Mouse (Mus musculus) stomach, postnatal 0 days (tissue): ENCODE measurements around the gene Cmtm6. TPM values are rescaled to one million over a fixed set of nuclear protein-coding genes. Genes with fewer than 3 reads are reported as not detected.

Experiments used
- ATAC-seq: fragments of 200-750 bp; cut with Nextera tagmentation; 2 replicates; pipeline ENCODE4 v1.8.0; 2017; ENCODE audit not compliant: low FRiP score, low TSS enrichment
- DNase-seq: peaks from one replicate; pipeline ENCODE4 v3.0.0-alpha.2; 2016; ENCODE audit warnings: low spot score
- H3K27ac ChIP-seq: fragments of 300-500 bp; sonication (generic); replicated peaks from 2 replicates; pipeline ENCODE4 v1.5.1; 2014; ENCODE audit warnings: mild to moderate bottlenecking, control low read depth
- H3K27me3 ChIP-seq: fragments of 300-500 bp; sonication (generic); 2 replicates; pipeline ENCODE4 v1.6.1; 2014; ENCODE audit warnings: low read length; ENCODE audit not compliant: control insufficient read depth, insufficient read depth
- H3K36me3 ChIP-seq: fragments of 300-500 bp; sonication (generic); 2 replicates; pipeline ENCODE4 v1.6.1; 2014; ENCODE audit warnings: low read length, mixed read lengths; ENCODE audit not compliant: control insufficient read depth, insufficient read depth
- H3K4me1 ChIP-seq: fragments of 300-500 bp; sonication (generic); replicated peaks from 2 replicates; pipeline ENCODE4 v1.6.1; 2014; ENCODE audit warnings: antibody characterized with exemption; ENCODE audit not compliant: control insufficient read depth, insufficient read depth
- H3K4me2 ChIP-seq: fragments of 300-500 bp; sonication (generic); replicated peaks from 2 replicates; pipeline ENCODE4 v1.6.1; 2014; ENCODE audit warnings: low read depth, mild to moderate bottlenecking, control low read depth, moderate library complexity
- H3K4me3 ChIP-seq: fragments of 300-500 bp; sonication (generic); 2 replicates; pipeline ENCODE4 v1.5.1; 2014; ENCODE audit warnings: low read depth, low read length, control low read depth
- H3K9ac ChIP-seq: fragments of 300-500 bp; sonication (generic); 2 replicates; pipeline ENCODE4 v1.6.1; 2014; ENCODE audit warnings: mild to moderate bottlenecking, low read length, control low read depth, mixed read lengths
- H3K9me3 ChIP-seq: fragments of 300-500 bp; sonication (generic); 2 replicates; pipeline ENCODE4 v1.6.1; 2016; ENCODE audit warnings: low read length; ENCODE audit not compliant: control insufficient read depth
- CTCF ChIP-seq: IDR thresholded peaks from 2 replicates; pipeline ENCODE4 v1.5.1; 2016; ENCODE audit warnings: antibody characterized with exemption, low read depth, mild to moderate bottlenecking, moderate library complexity
- EP300 ChIP-seq: optimal IDR thresholded peaks from 2 replicates; pipeline ENCODE3; 2016; ENCODE audit warnings: antibody characterized with exemption
- WGBS: fragments of 180-500 bp; shearing (Covaris S2); extraction: QIAGEN DNeasy Blood & Tissue Kit; methylation state at CpG from one replicate; pipeline ENCODE4 v1.1.7; 2014; 5-methylcytosine and 5-hydroxymethylcytosine counted together
- polyA plus RNA-seq: library from polyadenylated mRNA; unstranded; fragments of >200 nt; fragmentation: Nextera tagmentation; extraction: Ambion mirVana; gene quantifications from 2 replicates; pipeline ENCODE4 v1.2.1, GENCODE M21; 2015

Cmtm6 gene
- polyA plus RNA-seq, 1 experiment from 2014 or later, result 50.9 TPM

GRCm38 (mm10) chr9:114797329-114798004, 66.6 kb downstream of the Cmtm6 start:
- Histone ChIP-seq H3K27me3 (no peaks in the 10 kb centered on the region), H3K4me2 (no peak overlapping the region), H3K27ac (no peak overlapping the region), H3K4me1 (no peaks in the 10 kb centered on the region), H3K9me3 (no peaks in the 10 kb centered on the region), H3K4me3 (no peak overlapping the region), H3K36me3 (no peaks in the 10 kb centered on the region), H3K9ac (no peak overlapping the region)
- DNase-seq, result peak; percentile 80
- peak; percentile 100 for TF ChIP-seq CTCF
- no peak for TF ChIP-seq EP300
- ATAC-seq, result peak; percentile 67
- WGBS, result 54% methylated on average over 11 of the region's 11 CpGs

DNA sequence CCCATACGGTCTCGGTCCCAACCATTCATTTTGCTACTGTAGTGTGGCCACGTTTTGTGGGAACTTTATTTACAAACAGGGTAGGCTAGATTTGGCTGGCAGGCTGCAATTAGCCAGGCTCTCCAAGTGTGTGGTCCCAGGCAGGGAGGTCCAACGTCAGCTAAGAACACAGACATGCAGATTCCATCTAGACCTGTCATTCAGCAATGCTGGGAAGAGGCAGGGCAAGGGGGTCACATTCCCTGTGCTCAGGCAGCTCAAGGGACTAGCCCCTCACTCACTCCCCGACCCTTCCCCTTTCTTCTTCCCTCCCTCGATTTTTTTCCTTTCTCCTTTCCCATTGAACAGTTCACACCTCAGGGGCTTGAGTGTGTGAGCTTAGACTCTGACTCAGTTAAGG, 67.9 kb downstream of the Cmtm6 start:
- no peak for DNase-seq
- 39% methylated on average over 6 of the region's 6 CpGs for whole genome bisulfite sequencing
- no peak overlapping the region for H3K27ac ChIP-seq
- no peak overlapping the region for H3K4me2 ChIP-seq
- no peaks in the 10 kb centered on the region for H3K27me3 ChIP-seq
- no peaks in the 10 kb centered on the region for H3K36me3 ChIP-seq
- H3K9ac ChIP-seq, result no peak overlapping the region
- no peak for ATAC-seq
- no peak overlapping the region for H3K4me3 ChIP-seq
- H3K4me1 ChIP-seq, result no peaks in the 10 kb centered on the region
- H3K9me3 ChIP-seq, result no peaks in the 10 kb centered on the region
- no peak for TF ChIP-seq EP300
- no peak for TF ChIP-seq CTCF

Other genes with a start within 250 kb of the Cmtm6 start
- not detected in 2 replicates for gene Ccr4, start 226.2 kb upstream of the Cmtm6 start, polyA plus RNA-seq
- not detected in 2 replicates for gene C130032M10Rik, start 215.4 kb upstream of the Cmtm6 start, polyA plus RNA-seq
- gene Trim71, start 166.7 kb upstream of the Cmtm6 start, polyA plus RNA-seq, result 0.47 and 0.51 TPM in 2 replicates
- 24.4 and 26.4 TPM in 2 replicates for gene Cnot10, start 90.9 kb upstream of the Cmtm6 start, polyA plus RNA-seq
- 35.7 TPM in 2 replicates for gene Dync1li1, start 42.3 kb upstream of the Cmtm6 start, polyA plus RNA-seq
- gene Cmtm7, start 50.7 kb downstream of the Cmtm6 start, polyA plus RNA-seq, result 83.2 and 84.9 TPM in 2 replicates
- gene Cmtm8, start 113.0 kb downstream of the Cmtm6 start, polyA plus RNA-seq, result 66.5 and 68.0 TPM in 2 replicates
- 17.3 and 19.2 TPM in 2 replicates for gene Gpd1l, start 202.9 kb downstream of the Cmtm6 start, polyA plus RNA-seq
- gene Osbpl10, start 247.5 kb downstream of the Cmtm6 start, polyA plus RNA-seq, result 1.4 and 1.7 TPM in 2 replicates